Mouse (Mus musculus) stomach, postnatal 0 days (tissue): Measurements from ENCODE around the gene Cpm. TPM values are rescaled to one million over a fixed set of nuclear protein-coding genes. Genes with fewer than 3 reads are reported as not detected.

ENCODE experiments used
- ATAC-seq: fragments of 200-750 bp; cut with Nextera tagmentation; 2 replicates; pipeline ENCODE4 v1.8.0; 2017; ENCODE audit not compliant: low FRiP score, low TSS enrichment
- DNase-seq: peaks from one replicate; pipeline ENCODE4 v3.0.0-alpha.2; 2016; ENCODE audit warnings: low spot score
- H3K27ac ChIP-seq: fragments of 300-500 bp; sonication (generic); replicated peaks from 2 replicates; pipeline ENCODE4 v1.5.1; 2014; ENCODE audit warnings: mild to moderate bottlenecking, control low read depth
- H3K27me3 ChIP-seq: fragments of 300-500 bp; sonication (generic); 2 replicates; pipeline ENCODE4 v1.6.1; 2014; ENCODE audit warnings: low read length; ENCODE audit not compliant: control insufficient read depth, insufficient read depth
- H3K36me3 ChIP-seq: fragments of 300-500 bp; sonication (generic); 2 replicates; pipeline ENCODE4 v1.6.1; 2014; ENCODE audit warnings: low read length, mixed read lengths; ENCODE audit not compliant: control insufficient read depth, insufficient read depth
- H3K4me1 ChIP-seq: fragments of 300-500 bp; sonication (generic); replicated peaks from 2 replicates; pipeline ENCODE4 v1.6.1; 2014; ENCODE audit warnings: antibody characterized with exemption; ENCODE audit not compliant: control insufficient read depth, insufficient read depth
- H3K4me2 ChIP-seq: fragments of 300-500 bp; sonication (generic); replicated peaks from 2 replicates; pipeline ENCODE4 v1.6.1; 2014; ENCODE audit warnings: low read depth, mild to moderate bottlenecking, control low read depth, moderate library complexity
- H3K4me3 ChIP-seq: fragments of 300-500 bp; sonication (generic); 2 replicates; pipeline ENCODE4 v1.5.1; 2014; ENCODE audit warnings: low read depth, low read length, control low read depth
- H3K9ac ChIP-seq: fragments of 300-500 bp; sonication (generic); 2 replicates; pipeline ENCODE4 v1.6.1; 2014; ENCODE audit warnings: mild to moderate bottlenecking, low read length, control low read depth, mixed read lengths
- H3K9me3 ChIP-seq: fragments of 300-500 bp; sonication (generic); 2 replicates; pipeline ENCODE4 v1.6.1; 2016; ENCODE audit warnings: low read length; ENCODE audit not compliant: control insufficient read depth
- CTCF ChIP-seq: IDR thresholded peaks from 2 replicates; pipeline ENCODE4 v1.5.1; 2016; ENCODE audit warnings: antibody characterized with exemption, low read depth, mild to moderate bottlenecking, moderate library complexity
- EP300 ChIP-seq: optimal IDR thresholded peaks from 2 replicates; pipeline ENCODE3; 2016; ENCODE audit warnings: antibody characterized with exemption
- WGBS: fragments of 180-500 bp; shearing (Covaris S2); extraction: QIAGEN DNeasy Blood & Tissue Kit; methylation state at CpG from one replicate; pipeline ENCODE4 v1.1.7; 2014; 5-methylcytosine and 5-hydroxymethylcytosine counted together
- polyA plus RNA-seq: library from polyadenylated mRNA; unstranded; fragments of >200 nt; fragmentation: Nextera tagmentation; extraction: Ambion mirVana; gene quantifications from 2 replicates; pipeline ENCODE4 v1.2.1, GENCODE M21; 2015

Cpm gene
- polyA plus RNA-seq, 1 experiment from 2014 or later: 22.9 TPM

GRCm38 (mm10) chr10:117655460-117655859, 26.2 kb downstream of the Cpm start:
- Histone ChIP-seq H3K4me3 (no peak overlapping the region), H3K9me3 (no peaks in the 10 kb centered on the region), H3K4me1 (no peaks in the 10 kb centered on the region), H3K27ac (no peak overlapping the region), H3K36me3 (no peaks in the 10 kb centered on the region; the same call in 1 of the 2 replicates), H3K9ac (no peak overlapping the region), H3K4me2 (no peak overlapping the region), H3K27me3 (no peaks in the 10 kb centered on the region)
- 79% methylated on average over 9 of the region's 9 CpGs for WGBS
- TF ChIP-seq EP300 (no peak), CTCF (no peak)
- ATAC-seq (no peak), DNase-seq (no peak)

DNA sequence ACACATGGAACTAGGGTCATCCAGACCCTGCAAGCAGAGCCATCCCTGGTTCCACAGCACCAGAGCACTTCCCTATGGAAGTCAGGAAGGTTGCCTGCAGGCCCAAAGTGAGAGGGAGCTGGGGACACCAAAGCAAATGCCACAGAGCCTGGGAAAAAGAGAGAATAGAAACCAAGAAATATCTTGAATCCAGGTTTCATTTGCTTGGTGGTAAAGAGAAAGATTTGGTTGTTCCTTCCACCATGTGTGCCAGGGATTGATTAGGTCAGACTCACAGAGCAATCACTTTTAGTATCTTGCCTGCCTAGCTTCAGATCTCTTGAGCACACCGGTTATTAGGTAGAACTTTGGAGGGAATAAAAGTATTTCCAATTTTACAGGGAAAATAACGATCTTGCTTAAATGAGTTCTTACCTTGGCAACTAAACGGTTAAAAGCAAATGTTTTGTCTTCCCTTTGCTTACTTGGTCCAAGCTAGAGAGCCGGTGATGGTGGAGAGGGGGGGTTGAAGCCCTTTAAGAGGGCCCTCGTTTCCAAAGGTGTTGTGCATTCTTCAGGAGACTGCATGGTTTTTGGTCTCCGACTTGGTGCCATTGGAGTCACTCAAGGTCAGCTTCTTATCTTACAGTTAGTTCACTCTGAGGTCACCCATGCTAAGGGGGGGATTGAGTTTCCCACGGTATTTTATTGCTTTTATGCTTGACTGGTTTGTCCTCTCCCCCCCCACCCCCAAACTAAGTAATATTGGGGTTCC, 26.8 kb downstream of the Cpm start:
- Histone ChIP-seq H3K4me2 (no peak overlapping the region), H3K4me1 (no peaks in the 10 kb centered on the region), H3K9me3 (no peaks in the 10 kb centered on the region), H3K4me3 (no peak overlapping the region), H3K36me3 (no peaks in the 10 kb centered on the region; the same call in 1 of the 2 replicates), H3K9ac (no peak overlapping the region), H3K27me3 (no peaks in the 10 kb centered on the region), H3K27ac (no peak overlapping the region)
- WGBS: 54% methylated on average over 7 of the region's 7 CpGs
- no peak for DNase-seq
- TF ChIP-seq EP300 (no peak), CTCF (no peak)
- no peak for ATAC-seq

DNA sequence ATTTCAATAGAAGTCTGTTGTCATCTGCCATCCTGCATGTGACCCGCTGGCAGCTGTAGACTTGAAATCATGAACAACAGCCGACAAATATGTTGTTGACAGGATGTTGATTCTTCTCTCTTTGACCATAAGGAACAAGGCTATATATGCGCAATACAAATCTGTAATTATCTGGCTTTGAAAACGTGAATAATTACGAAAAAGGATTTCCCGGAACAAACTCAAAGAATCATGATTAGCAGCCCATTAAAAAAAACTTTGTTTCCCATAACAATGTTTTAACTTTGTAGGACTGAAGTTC, 27.3 kb downstream of the Cpm start:
- no peak overlapping the region for H3K4me2 ChIP-seq
- H3K9ac ChIP-seq: no peak overlapping the region
- TF ChIP-seq CTCF (no peak), EP300 (no peak)
- H3K36me3 ChIP-seq: no peaks in the 10 kb centered on the region; the same call in 1 of the 2 replicates
- no peaks in the 10 kb centered on the region for H3K27me3 ChIP-seq
- H3K4me3 ChIP-seq: no peak overlapping the region
- H3K27ac ChIP-seq: no peak overlapping the region
- DNase-seq (no peak), ATAC-seq (no peak)
- H3K4me1 ChIP-seq: no peaks in the 10 kb centered on the region
- H3K9me3 ChIP-seq: no peaks in the 10 kb centered on the region
- WGBS: 80% methylated on average over 6 of the region's 6 CpGs

DNA sequence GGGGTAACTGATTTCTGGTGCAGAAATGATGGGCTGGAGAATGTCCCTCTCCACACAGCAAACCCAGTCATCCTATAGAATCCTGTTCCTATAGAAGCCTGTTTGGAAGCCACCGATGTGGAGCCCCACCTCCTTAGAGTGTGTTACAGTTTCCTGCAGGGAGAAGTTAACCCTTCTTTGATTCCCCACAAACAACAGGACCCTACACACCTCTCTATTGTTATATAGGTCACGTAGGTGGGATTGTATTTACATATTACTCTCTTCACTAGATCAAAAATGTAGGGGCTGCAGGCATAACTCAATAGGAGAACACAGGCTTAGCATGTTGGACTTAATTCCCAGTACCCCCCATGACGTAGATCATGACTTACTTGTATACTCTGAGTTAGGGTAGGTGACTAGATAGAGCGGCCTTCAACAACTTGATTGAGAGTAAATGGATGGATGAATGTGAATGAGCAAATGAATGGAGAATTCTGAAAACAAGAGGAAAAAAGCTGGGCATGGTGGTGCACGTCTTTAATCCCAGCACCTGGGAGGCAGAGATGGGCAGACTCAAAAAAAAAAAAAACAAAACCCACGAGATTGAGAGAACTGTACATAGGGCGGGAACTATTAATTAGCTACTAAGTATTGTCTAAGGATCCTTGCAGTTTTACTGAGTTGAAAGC, 27.8 kb downstream of the Cpm start:
- Histone ChIP-seq H3K4me3 (no peak overlapping the region), H3K36me3 (no peaks in the 10 kb centered on the region; the same call in 1 of the 2 replicates), H3K4me2 (no peak overlapping the region), H3K4me1 (no peaks in the 10 kb centered on the region), H3K9me3 (no peaks in the 10 kb centered on the region), H3K9ac (no peak overlapping the region), H3K27ac (no peak overlapping the region), H3K27me3 (no peaks in the 10 kb centered on the region)
- 77% methylated on average over 7 of the region's 7 CpGs for WGBS
- no peak for ATAC-seq
- no peak for TF ChIP-seq CTCF
- no peak for TF ChIP-seq EP300
- no peak for DNase-seq

GRCm38 (mm10) chr10:117657659-117658306, 28.5 kb downstream of the Cpm start:
- ATAC-seq: no peak
- no peak overlapping the region for H3K27ac ChIP-seq
- no peak for DNase-seq
- H3K36me3 ChIP-seq: no peaks in the 10 kb centered on the region; the same call in 1 of the 2 replicates
- H3K4me3 ChIP-seq: no peak overlapping the region
- H3K4me2 ChIP-seq: no peak overlapping the region
- H3K27me3 ChIP-seq: no peaks in the 10 kb centered on the region
- H3K4me1 ChIP-seq: no peaks in the 10 kb centered on the region
- H3K9me3 ChIP-seq: no peaks in the 10 kb centered on the region
- TF ChIP-seq EP300 (no peak), CTCF (no peak)
- 87% methylated on average over 3 of the region's 3 CpGs for WGBS
- H3K9ac ChIP-seq: no peak overlapping the region
